Mouse (Mus musculus): ENCODE measurements at regions not wholly inside any gene's neighbourhood (a gene's known extent, or its start where the extent isn't known, plus 50 kb on each side); places are given as distances from the start of the nearest gene placed in this dataset.
A peak's percentile ranks its signal among the peaks of the same experiment; 100 is the strongest.

DNA sequence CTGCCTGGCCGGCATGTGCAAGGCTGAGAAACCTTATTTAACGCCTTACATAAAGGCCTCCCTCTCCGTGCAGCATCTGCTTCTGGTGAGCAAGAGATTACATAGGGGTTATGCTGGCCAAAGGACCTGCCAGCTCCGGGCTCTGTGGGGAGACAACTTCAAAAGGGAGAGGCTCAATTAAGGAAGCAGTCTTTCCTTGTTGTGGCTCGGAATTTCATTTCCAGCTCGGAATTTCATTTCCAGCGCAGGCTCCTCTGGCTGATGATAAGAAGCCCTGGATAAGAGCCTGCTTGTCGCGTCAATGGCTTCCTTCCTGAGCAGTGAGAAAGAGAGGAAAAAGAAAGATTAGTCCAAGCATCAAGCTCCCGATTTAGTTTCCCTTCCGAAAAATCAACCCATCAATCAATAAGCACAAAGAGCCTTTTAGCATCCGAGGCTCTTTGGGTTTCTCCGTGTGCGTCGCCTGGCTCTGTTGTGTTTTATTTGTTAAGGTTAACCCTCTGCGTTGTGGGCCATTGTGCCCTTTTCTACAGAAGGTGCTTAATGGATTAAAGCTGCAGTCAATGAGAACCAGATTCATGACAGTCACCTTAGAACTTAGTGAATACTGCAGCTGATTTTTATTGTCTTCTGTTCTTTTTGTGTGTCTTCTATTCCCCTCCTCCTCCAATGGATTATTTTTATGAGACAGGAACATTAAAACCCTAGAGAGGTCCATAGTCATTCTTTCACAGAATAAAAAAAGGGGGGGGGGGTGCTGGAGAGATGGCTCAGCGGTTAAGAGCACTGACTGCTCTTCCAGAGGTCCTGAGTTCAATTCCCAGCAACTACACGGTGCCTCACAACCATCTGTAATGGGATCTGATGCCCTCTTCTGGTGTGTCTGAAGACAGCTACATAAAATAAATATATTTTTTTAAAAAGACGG is 218.3 kb downstream of the Myo1b start:
- Histone ChIP-seq H3K27ac (ENCODE audit: low read depth) (peak overlapping the region; percentile 39; the same call in 1 of the 2 replicates), H3K9me3 (replicated peaks; ENCODE audit: control insufficient read depth, low read length) (no peaks in the 10 kb centered on the region)

GRCm38 (mm10) chr1:51696471-51696870 is 218.2 kb upstream of the Nabp1 start:
- TF ChIP-seq EP300 (IDR thresholded peaks at IDR 0.05; ENCODE audit: low read depth) (no peak), CTCF (IDR thresholded peaks at IDR 0.05; ENCODE audit: low read depth) (no peak)
- H3K4me1 ChIP-seq (ENCODE audit: control insufficient read depth, insufficient read depth): no peaks in the 10 kb centered on the region; the same call in 1 of the 2 replicates
- no peaks in the 10 kb centered on the region for H3K36me3 ChIP-seq (replicated peaks; ENCODE audit: control insufficient read depth, insufficient read depth, low read length)
- H3K27ac ChIP-seq (ENCODE audit: low read depth): no peak overlapping the region
- DNase-seq (ENCODE audit: low spot score) (no peak), ATAC-seq (ENCODE audit: insufficient read depth, low read depth) (no peak)
- H3K27me3 ChIP-seq (ENCODE audit: control insufficient read depth, insufficient read depth, low read length): no peaks in the 10 kb centered on the region
- 75% methylated on average over 2 of the region's 2 CpGs for WGBS
- H3K4me3 ChIP-seq (ENCODE audit: low read depth, low read length): no peak overlapping the region
- H3K4me2 ChIP-seq (ENCODE audit: low read depth, low read length): no peak overlapping the region
- H3K9me3 ChIP-seq (replicated peaks; ENCODE audit: control insufficient read depth, low read length): no peaks in the 10 kb centered on the region
- no peak overlapping the region for H3K9ac ChIP-seq (replicated peaks; ENCODE audit: low read depth, low read length)

More for the DNA sequence above, 218.3 kb downstream of the Myo1b start:
- no peaks in the 10 kb centered on the region; the same call in 1 of the 2 replicates for H3K4me1 ChIP-seq (ENCODE audit: control insufficient read depth, insufficient read depth)
- ATAC-seq (ENCODE audit: insufficient read depth, low read depth): peak; percentile 44; the same call in 1 of the 2 replicates
- TF ChIP-seq EP300 (IDR thresholded peaks at IDR 0.05; ENCODE audit: low read depth) (no peak), CTCF (IDR thresholded peaks at IDR 0.05; ENCODE audit: low read depth) (no peak)
- DNase-seq (ENCODE audit: low spot score): peak; percentile 62
- no peak overlapping the region for H3K9ac ChIP-seq (replicated peaks; ENCODE audit: low read depth, low read length)
- WGBS: 16% methylated on average over 19 of the region's 19 CpGs
- H3K27me3 ChIP-seq (ENCODE audit: control insufficient read depth, insufficient read depth, low read length): no peaks in the 10 kb centered on the region
- H3K4me3 ChIP-seq (ENCODE audit: low read depth, low read length): peak overlapping the region; percentile 31
- no peaks in the 10 kb centered on the region for H3K36me3 ChIP-seq (replicated peaks; ENCODE audit: control insufficient read depth, insufficient read depth, low read length)
- peak overlapping the region; percentile 58 for H3K4me2 ChIP-seq (ENCODE audit: low read depth, low read length)

- H3K9me3 ChIP-seq (replicated peaks; ENCODE audit: control insufficient read depth, low read length): no peaks in the 10 kb centered on the region
- H3K27ac ChIP-seq (ENCODE audit: low read depth): no peak overlapping the region
- H3K4me2 ChIP-seq (ENCODE audit: low read depth, low read length): no peak overlapping the region
- TF ChIP-seq EP300 (IDR thresholded peaks at IDR 0.05; ENCODE audit: low read depth) (no peak), CTCF (IDR thresholded peaks at IDR 0.05; ENCODE audit: low read depth) (no peak)
- no peaks in the 10 kb centered on the region for H3K27me3 ChIP-seq (ENCODE audit: control insufficient read depth, insufficient read depth, low read length)
- no peak for DNase-seq (ENCODE audit: low spot score)
- no peaks in the 10 kb centered on the region for H3K4me1 ChIP-seq (ENCODE audit: control insufficient read depth, insufficient read depth)
- 83% methylated on average over 10 of the region's 10 CpGs for WGBS
- H3K36me3 ChIP-seq (replicated peaks; ENCODE audit: control insufficient read depth, insufficient read depth, low read length): no peaks in the 10 kb centered on the region
- H3K4me3 ChIP-seq (ENCODE audit: low read depth, low read length): no peak overlapping the region
- ATAC-seq (ENCODE audit: insufficient read depth, low read depth): no peak
- H3K9ac ChIP-seq (replicated peaks; ENCODE audit: low read depth, low read length): no peak overlapping the region
Measured at GRCm38 (mm10) chr1:51690878-51691277, 212.7 kb upstream of the Nabp1 start.

DNA sequence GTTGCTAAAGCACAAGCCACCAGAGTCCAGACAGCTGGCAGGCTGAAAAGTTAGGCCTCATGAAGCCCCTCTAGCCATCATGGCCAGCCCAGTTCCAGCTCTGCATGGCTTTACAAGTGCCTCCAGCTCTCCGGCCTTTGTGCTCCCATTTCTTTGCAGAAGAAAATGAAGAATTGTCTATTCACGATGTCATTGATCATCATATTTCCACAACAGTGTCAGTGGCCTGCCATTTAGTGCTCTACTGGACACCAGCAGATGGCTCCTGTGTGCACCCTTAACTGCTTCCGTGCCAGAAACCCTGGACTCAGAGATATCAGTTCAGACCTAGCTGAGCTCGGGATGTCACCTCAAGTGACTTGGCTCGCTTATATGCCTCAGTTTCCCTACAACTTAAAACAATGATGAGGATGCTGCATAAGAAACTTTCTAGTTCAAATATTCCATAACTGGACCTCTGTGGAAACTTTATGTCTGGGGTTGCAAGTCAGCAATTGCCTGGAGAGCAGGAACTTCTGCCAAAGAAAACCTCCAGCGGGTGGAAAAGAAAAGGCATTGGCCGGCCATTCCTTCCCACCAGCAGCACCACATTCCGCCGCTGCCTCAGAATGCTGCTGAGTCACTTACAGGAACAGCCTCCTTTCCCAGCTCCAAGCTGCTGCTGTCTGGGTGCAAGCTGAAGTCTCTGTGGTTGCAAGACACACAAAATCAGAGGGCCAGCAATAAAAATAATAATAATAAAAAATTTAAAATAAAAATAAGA is 211.4 kb upstream of the Nabp1 start:
- Histone ChIP-seq H3K9ac (replicated peaks; ENCODE audit: low read depth, low read length) (no peak overlapping the region), H3K4me3 (ENCODE audit: low read depth, low read length) (no peak overlapping the region), H3K27me3 (ENCODE audit: control insufficient read depth, insufficient read depth, low read length) (no peaks in the 10 kb centered on the region), H3K27ac (ENCODE audit: low read depth) (no peak overlapping the region), H3K4me1 (ENCODE audit: control insufficient read depth, insufficient read depth) (no peaks in the 10 kb centered on the region), H3K9me3 (replicated peaks; ENCODE audit: control insufficient read depth, low read length) (no peaks in the 10 kb centered on the region), H3K36me3 (replicated peaks; ENCODE audit: control insufficient read depth, insufficient read depth, low read length) (no peaks in the 10 kb centered on the region), H3K4me2 (ENCODE audit: low read depth, low read length) (no peak overlapping the region)
- ATAC-seq (ENCODE audit: insufficient read depth, low read depth) (no peak; the same call in 1 of the 2 replicates), DNase-seq (ENCODE audit: low spot score) (peak; percentile 58)
- WGBS: 35% methylated on average over 9 of the region's 9 CpGs
- TF ChIP-seq CTCF (IDR thresholded peaks at IDR 0.05; ENCODE audit: low read depth): peak; percentile 40
- TF ChIP-seq EP300 (IDR thresholded peaks at IDR 0.05; ENCODE audit: low read depth): no peak

DNA sequence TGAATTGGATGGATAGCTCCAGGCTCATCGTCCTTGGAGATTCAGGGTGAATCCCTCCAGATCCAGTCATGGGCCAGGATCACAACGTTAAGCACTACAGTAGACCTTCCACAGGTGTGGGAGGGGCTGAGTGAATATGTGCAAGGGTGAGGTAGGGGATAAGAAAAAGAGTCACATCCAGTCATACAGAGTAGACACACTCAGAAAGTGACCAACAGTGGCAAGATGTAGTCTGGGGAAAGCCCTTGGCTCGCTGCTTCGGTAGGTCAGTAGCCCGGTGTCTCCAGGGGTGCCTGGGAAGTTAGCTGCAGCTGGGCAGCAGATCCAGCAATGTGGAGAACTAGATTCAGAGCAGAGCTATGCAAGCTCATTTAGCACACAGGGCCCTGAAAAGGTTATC is 210.7 kb upstream of the Nabp1 start:
- Histone ChIP-seq H3K4me2 (ENCODE audit: low read depth, low read length) (no peak overlapping the region), H3K4me1 (ENCODE audit: control insufficient read depth, insufficient read depth) (no peaks in the 10 kb centered on the region), H3K4me3 (ENCODE audit: low read depth, low read length) (no peak overlapping the region), H3K9ac (replicated peaks; ENCODE audit: low read depth, low read length) (no peak overlapping the region), H3K27me3 (ENCODE audit: control insufficient read depth, insufficient read depth, low read length) (no peaks in the 10 kb centered on the region), H3K9me3 (replicated peaks; ENCODE audit: control insufficient read depth, low read length) (no peaks in the 10 kb centered on the region), H3K36me3 (replicated peaks; ENCODE audit: control insufficient read depth, insufficient read depth, low read length) (no peaks in the 10 kb centered on the region), H3K27ac (ENCODE audit: low read depth) (no peak overlapping the region)
- DNase-seq (ENCODE audit: low spot score): no peak
- no peak for ATAC-seq (ENCODE audit: insufficient read depth, low read depth)
- WGBS: 85% methylated on average over 5 of the region's 5 CpGs
- no peak for TF ChIP-seq EP300 (IDR thresholded peaks at IDR 0.05; ENCODE audit: low read depth)
- TF ChIP-seq CTCF (IDR thresholded peaks at IDR 0.05; ENCODE audit: low read depth): no peak
